Mouse (Mus musculus) embryonic facial prominence, embryonic 11.5 days (tissue): ENCODE data around the gene Orm2. TPM values are rescaled to one million over a fixed set of nuclear protein-coding genes. Genes with fewer than 3 reads are reported as not detected.
A peak's percentile ranks its signal among the peaks of the same experiment; 100 is the strongest.

Experiments
- ATAC-seq: fragments of 200-750 bp; cut with Nextera tagmentation; replicated peaks from 2 replicates; pipeline ENCODE4 v1.8.0; 2017; ENCODE audit warnings: low read depth; ENCODE audit not compliant: insufficient number of reproducible peaks, low FRiP score, low TSS enrichment
- DNase-seq: peaks from one replicate; pipeline ENCODE4 v3.0.0-alpha.2; 2015; ENCODE audit warnings: low spot score
- H3K27ac ChIP-seq: fragments of 300-500 bp; sonication (generic); replicated peaks from 2 replicates; pipeline ENCODE4 v1.5.1; 2014; ENCODE audit warnings: mild to moderate bottlenecking, low read depth, low read length, control low read depth
- H3K27me3 ChIP-seq: fragments of 300-500 bp; sonication (generic); 2 replicates; pipeline ENCODE4 v1.6.1; 2014; ENCODE audit warnings: mild to moderate bottlenecking, low read length, moderate library complexity, mixed read lengths; ENCODE audit not compliant: control insufficient read depth, insufficient read depth
- H3K36me3 ChIP-seq: fragments of 300-500 bp; sonication (generic); replicated peaks from 2 replicates; pipeline ENCODE4 v1.6.1; 2014; ENCODE audit warnings: low read depth, mild to moderate bottlenecking, low read length, moderate library complexity, mixed read lengths; ENCODE audit not compliant: control insufficient read depth, insufficient read depth
- H3K4me1 ChIP-seq: fragments of 300-500 bp; sonication (generic); 2 replicates; pipeline ENCODE4 v1.6.1; 2014; ENCODE audit warnings: low read length, mixed read lengths; ENCODE audit not compliant: control insufficient read depth, insufficient read depth
- H3K4me2 ChIP-seq: fragments of 300-500 bp; sonication (generic); 2 replicates; pipeline ENCODE4 v1.6.1; 2014; ENCODE audit warnings: low read depth, mild to moderate bottlenecking, control low read depth, low read length, moderate library complexity
- H3K4me3 ChIP-seq: fragments of 300-500 bp; sonication (generic); 2 replicates; pipeline ENCODE4 v1.5.1; 2014; ENCODE audit warnings: low read depth, low read length, control low read depth
- H3K9ac ChIP-seq: fragments of 300-500 bp; sonication (generic); replicated peaks from 2 replicates; pipeline ENCODE4 v1.6.1; 2014; ENCODE audit warnings: mild to moderate bottlenecking, control low read depth, low read length
- H3K9me3 ChIP-seq: fragments of 300-500 bp; sonication (generic); replicated peaks from 2 replicates; pipeline ENCODE4 v1.6.1; 2016; ENCODE audit warnings: mild to moderate bottlenecking, low read length, inconsistent platforms, mixed read lengths; ENCODE audit not compliant: control insufficient read depth
- WGBS: fragments of 180-500 bp; shearing (Covaris S2); extraction: QIAGEN DNeasy Blood & Tissue Kit; methylation state at CpG from one replicate; pipeline ENCODE4 v1.1.7; 2014; 5-methylcytosine and 5-hydroxymethylcytosine counted together
- polyA plus RNA-seq: library from polyadenylated mRNA; unstranded; fragments of >200 nt; fragmentation: Nextera tagmentation; extraction: Ambion mirVana; gene quantifications from 2 replicates; pipeline ENCODE4 v1.2.1, GENCODE M21; 2014

Gene Orm2
- polyA plus RNA-seq, 1 experiment from 2014 or later = not detected

- under 1% methylated on average over 38 of the region's 39 CpGs for WGBS
- Histone ChIP-seq H3K4me1 (no peaks in the 10 kb centered on the region; the same call in 1 of the 2 replicates), H3K27me3 (no peaks in the 10 kb centered on the region), H3K4me2 (peak overlapping the region; percentile 93), H3K27ac (no peak overlapping the region), H3K4me3 (peak overlapping the region; percentile 57), H3K9me3 (no peaks in the 10 kb centered on the region), H3K9ac (peak overlapping the region; percentile 50), H3K36me3 (no peaks in the 10 kb centered on the region)
- DNase-seq (peak; percentile 72), ATAC-seq (peak; percentile 79)
Measured at GRCm38 (mm10) chr4:63409908-63410582, 47.8 kb downstream of the Orm2 start.

- H3K27ac ChIP-seq = no peak overlapping the region
- DNase-seq (peak; percentile 97), ATAC-seq (peak; percentile 90)
- 0% methylated on average over 19 of the region's 19 CpGs for WGBS
- peak overlapping the region; percentile 57 for H3K4me3 ChIP-seq
- peak overlapping the region; percentile 93 for H3K4me2 ChIP-seq
- H3K9me3 ChIP-seq = no peaks in the 10 kb centered on the region
- H3K9ac ChIP-seq = peak overlapping the region; percentile 50; the same call in 1 of the 2 replicates
- H3K36me3 ChIP-seq = no peaks in the 10 kb centered on the region
- H3K4me1 ChIP-seq = no peaks in the 10 kb centered on the region
- no peaks in the 10 kb centered on the region for H3K27me3 ChIP-seq
Measured at GRCm38 (mm10) chr4:63410583-63410934, 48.3 kb downstream of the Orm2 start.

GRCm38 (mm10) chr4:63411222-63411621 lies 49.0 kb downstream of the Orm2 start:
- no peak overlapping the region for H3K9ac ChIP-seq
- no peaks in the 10 kb centered on the region for H3K9me3 ChIP-seq
- H3K27me3 ChIP-seq = no peaks in the 10 kb centered on the region
- no peaks in the 10 kb centered on the region for H3K36me3 ChIP-seq
- H3K4me1 ChIP-seq = no peaks in the 10 kb centered on the region
- no peak overlapping the region for H3K27ac ChIP-seq
- WGBS = 70% methylated on average over 5 of the region's 5 CpGs
- no peak overlapping the region for H3K4me2 ChIP-seq
- no peak overlapping the region for H3K4me3 ChIP-seq
- ATAC-seq (no peak), DNase-seq (no peak)

- no peak for ATAC-seq
- Histone ChIP-seq H3K9ac (no peak overlapping the region), H3K9me3 (no peaks in the 10 kb centered on the region), H3K27ac (no peak overlapping the region), H3K27me3 (no peaks in the 10 kb centered on the region), H3K4me1 (peaks cover 2% of the 10 kb centered on the region; the same call in 1 of the 2 replicates), H3K4me2 (no peak overlapping the region), H3K4me3 (no peak overlapping the region), H3K36me3 (no peaks in the 10 kb centered on the region)
- DNase-seq = no peak
- 92% methylated on average over 5 of the region's 5 CpGs for WGBS
Measured at GRCm38 (mm10) chr4:63414951-63415350, 52.7 kb downstream of the Orm2 start.

Other genes starting within 250 kb of the Orm2 start
- gene Ambp, start 207.7 kb upstream of the Orm2 start, polyA plus RNA-seq = 0.39 and 0.55 TPM in 2 replicates
- not detected in 2 replicates for gene Kif12, start 190.3 kb upstream of the Orm2 start, polyA plus RNA-seq
- 4.5 and 4.9 TPM in 2 replicates for gene Col27a1, start 148.4 kb upstream of the Orm2 start, polyA plus RNA-seq
- gene Orm1, start 17.9 kb upstream of the Orm2 start, polyA plus RNA-seq = not detected in 2 replicates
- gene Orm3, start 6.3 kb upstream of the Orm2 start, polyA plus RNA-seq = not detected in 2 replicates
- 5.2 and 6.2 TPM in 2 replicates for gene Akna, start 40.9 kb downstream of the Orm2 start, polyA plus RNA-seq
- gene Whrn, start 133.5 kb downstream of the Orm2 start, polyA plus RNA-seq = 3.8 and 4.6 TPM in 2 replicates
- 353 and 362 TPM in 2 replicates for gene Atp6v1g1, start 182.3 kb downstream of the Orm2 start, polyA plus RNA-seq
- 7.5 and 7.8 TPM in 2 replicates for gene Tmem268, start 196.3 kb downstream of the Orm2 start, polyA plus RNA-seq
- gene Gm11213, start 242.8 kb downstream of the Orm2 start, polyA plus RNA-seq = not detected in 2 replicates